Mouse (Mus musculus) MEL (cell line): ENCODE data around the gene Mnd1. TPM values are rescaled to one million over a fixed set of nuclear protein-coding genes. Genes with fewer than 3 reads are reported as not detected.

ENCODE experiments used
- DNase-seq: peaks from one replicate; pipeline ENCODE4 v3.0.0; 2011; ENCODE audit warnings: low read depth, low spot score
- H3K27ac ChIP-seq: 2 replicates; pipeline ENCODE4 v1.5.1; 2012; ENCODE audit warnings: low read depth, mild to moderate bottlenecking, control low read depth, low read length, moderate library complexity; ENCODE audit not compliant: control insufficient read depth
- H3K27me3 ChIP-seq, 2 experiments: fragments of 150-350 bp in 1 of 2; sonication (generic) in 1 of 2; 2 replicates each; pipeline ENCODE4 v1.6.1; 2012; ENCODE audit warnings: low read length in 2 of 2, mild to moderate bottlenecking in 2 of 2, improper control_type of control experiment in 1 of 2, moderate library complexity in 1 of 2; ENCODE audit not compliant: insufficient read depth in 2 of 2, control insufficient read depth in 1 of 2
- H3K36me3 ChIP-seq, 2 experiments: 2 replicates each; pipeline ENCODE4 v1.6.1; 2012 to 2014; ENCODE audit warnings: low read length in 2 of 2, improper control_type of control experiment in 1 of 2, inconsistent platforms in 1 of 2, mild to moderate bottlenecking in 1 of 2; ENCODE audit not compliant: insufficient read depth in 2 of 2, control insufficient read depth in 1 of 2
- H3K4me1 ChIP-seq, 2 experiments: fragments of 150-350 bp in 1 of 2; sonication (generic) in 1 of 2; 2 replicates each; pipeline ENCODE4 v1.6.1; 2012; ENCODE audit warnings: low read length in 2 of 2, improper control_type of control experiment in 1 of 2, mild to moderate bottlenecking in 1 of 2; ENCODE audit not compliant: insufficient read depth in 2 of 2, control insufficient read depth in 1 of 2
- H3K4me3 ChIP-seq, 2 experiments: fragments of 150-350 bp in 1 of 2; sonication (generic) in 1 of 2; 2 replicates each; pipeline ENCODE4 v1.5.1; 2012; ENCODE audit warnings: low read depth in 2 of 2, low read length in 2 of 2, mild to moderate bottlenecking in 2 of 2, moderate library complexity in 2 of 2, control low read depth in 1 of 2, improper control_type of control experiment in 1 of 2; ENCODE audit not compliant: control insufficient read depth in 1 of 2, insufficient read depth in 1 of 2
- H3K79me2 ChIP-seq: 2 replicates; pipeline ENCODE4 v1.6.1; 2012; ENCODE audit warnings: mild to moderate bottlenecking, low read length, moderate library complexity; ENCODE audit not compliant: control insufficient read depth, poor library complexity, insufficient read depth
- H3K9ac ChIP-seq: 2 replicates; pipeline ENCODE4 v1.6.1; 2012; ENCODE audit warnings: low read depth, mild to moderate bottlenecking, control low read depth, low read length, moderate library complexity; ENCODE audit not compliant: control insufficient read depth, poor library complexity, severe bottlenecking
- H3K9me3 ChIP-seq: fragments of 150-350 bp; sonication (generic); replicated peaks from 2 replicates; pipeline ENCODE4 v1.6.1; 2012; ENCODE audit warnings: mild to moderate bottlenecking, low read length, improper control_type of control experiment, moderate library complexity; ENCODE audit not compliant: insufficient read depth
- BHLHE40 ChIP-seq: IDR thresholded peaks from 2 replicates; pipeline ENCODE4 v1.6.1; 2012; ENCODE audit warnings: low read depth, mild to moderate bottlenecking, inconsistent platforms, low read length, improper control_type of control experiment, borderline replicate concordance
- CTCF ChIP-seq, 3 experiments: IDR thresholded peaks in 2 of 3; conservative IDR thresholded peaks in 1 of 3; 2 replicates each; pipeline ENCODE4 v1.5.1; 2011 to 2012; ENCODE audit warnings: low read length in 3 of 3, low read depth in 2 of 3, mild to moderate bottlenecking in 2 of 3, improper control_type of control experiment in 1 of 3, inconsistent platforms in 1 of 3, mixed read lengths in 1 of 3, moderate library complexity in 1 of 3; ENCODE audit not compliant: control insufficient read depth in 1 of 3, insufficient read depth in 1 of 3, poor library complexity in 1 of 3, severe bottlenecking in 1 of 3
- EP300 ChIP-seq, 2 experiments: IDR thresholded peaks; 2 replicates each; pipeline ENCODE4 v1.6.1; 2011; ENCODE audit warnings: improper control_type of control experiment in 2 of 2, low read length in 2 of 2, low read depth in 1 of 2, mild to moderate bottlenecking in 1 of 2
- HCFC1 ChIP-seq: IDR thresholded peaks from 2 replicates; pipeline ENCODE4 v1.6.1; 2012; ENCODE audit warnings: low read depth, mild to moderate bottlenecking, inconsistent platforms, low read length, improper control_type of control experiment, moderate library complexity
- MXI1 ChIP-seq: IDR thresholded peaks from 2 replicates; pipeline ENCODE4 v1.6.1; 2011; ENCODE audit warnings: mild to moderate bottlenecking, low read depth, low read length, improper control_type of control experiment
- MYB ChIP-seq: IDR thresholded peaks from 2 replicates; pipeline ENCODE4 v1.6.1; 2011; ENCODE audit warnings: mild to moderate bottlenecking, low read depth, low read length, improper control_type of control experiment
- POLR2A ChIP-seq, 2 experiments: IDR thresholded peaks; 2 replicates each; pipeline ENCODE4 v1.6.1; 2011 to 2012; ENCODE audit warnings: low read length in 2 of 2, mild to moderate bottlenecking in 2 of 2, control low read depth in 1 of 2, improper control_type of control experiment in 1 of 2, low read depth in 1 of 2, moderate library complexity in 1 of 2; ENCODE audit not compliant: control insufficient read depth in 1 of 2, insufficient read depth in 1 of 2, poor library complexity in 1 of 2
- POLR2AphosphoS2 ChIP-seq: IDR thresholded peaks from 2 replicates; pipeline ENCODE4 v1.6.1; 2011; ENCODE audit warnings: low read length, improper control_type of control experiment
- POLR2AphosphoS5 ChIP-seq: IDR thresholded peaks from 2 replicates; pipeline ENCODE4 v1.6.1; 2012; ENCODE audit warnings: low read depth, borderline replicate concordance, mild to moderate bottlenecking, inconsistent platforms, low read length, moderate library complexity, mixed read lengths
- RAD21 ChIP-seq: IDR thresholded peaks from 2 replicates; pipeline ENCODE4 v1.6.1; 2011; ENCODE audit warnings: mild to moderate bottlenecking, low read depth, low read length, improper control_type of control experiment
- RCOR1 ChIP-seq: IDR thresholded peaks from 2 replicates; pipeline ENCODE4 v1.6.1; 2012; ENCODE audit warnings: low read depth, mild to moderate bottlenecking, inconsistent platforms, low read length, improper control_type of control experiment
- TAL1 ChIP-seq: IDR thresholded peaks from 2 replicates; pipeline ENCODE4 v1.6.1; 2012; ENCODE audit warnings: mild to moderate bottlenecking, inconsistent platforms, low read length, moderate library complexity, mixed read lengths
- TCF12 ChIP-seq: IDR thresholded peaks from 2 replicates; pipeline ENCODE4 v1.6.1; 2014; ENCODE audit warnings: low read depth, mild to moderate bottlenecking, inconsistent platforms, low read length, improper control_type of control experiment, moderate library complexity
- USF1 ChIP-seq: IDR thresholded peaks from 2 replicates; pipeline ENCODE4 v1.6.1; 2014; ENCODE audit warnings: low read depth, mild to moderate bottlenecking, inconsistent platforms, low read length, improper control_type of control experiment, moderate library complexity
- ZNF384 ChIP-seq: IDR thresholded peaks from 2 replicates; pipeline ENCODE4 v1.6.1; 2012; ENCODE audit warnings: low read depth, mild to moderate bottlenecking, inconsistent platforms, low read length, improper control_type of control experiment
- polyA plus RNA-seq, 2 experiments: library from polyadenylated mRNA; stranded (reverse) in 1 of 2; unstranded in 1 of 2; fragments of >175 nt in 1 of 2; fragments of >200 nt in 1 of 2; gene quantifications; 2 replicates each; pipeline versions ENCODE4 v1.2.1 to v1.2.4; 2012; ENCODE audit warnings: low replicate concordance in 2 of 2, low read depth in 1 of 2; ENCODE audit not compliant: insufficient read length in 2 of 2, insufficient read depth in 1 of 2, missing spikeins in 1 of 2
- total RNA-seq: library from RNA; depleted of rRNA; stranded (reverse); fragments of 300-350 nt; gene quantifications from 2 replicates; pipeline ENCODE4 v1.2.3, GENCODE M21; 2012

The Mnd1 gene
- total and polyA plus RNA-seq, 3 experiments = 11.0 to 11.2 TPM; not detected in 1

GRCm38 (mm10) chr3:84166073-84166472, 10.5 kb upstream of the Mnd1 start:
- Histone ChIP-seq H3K36me3 (no peaks in the 10 kb centered on the region), H3K4me3 (no peak overlapping the region), H3K79me2 (no peaks in the 10 kb centered on the region), H3K4me1 (no peaks in the 10 kb centered on the region), H3K9me3 (no peaks in the 10 kb centered on the region), H3K9ac (no peak overlapping the region), H3K27ac (no peak overlapping the region), H3K27me3 (no peaks in the 10 kb centered on the region)
- TF ChIP-seq MXI1 (no peak), POLR2AphosphoS2 (no peak), USF1 (no peak), HCFC1 (no peak), MYB (no peak), CTCF (IDR thresholded peaks at IDR 0.05 in 2 of 3, conservative IDR thresholded peaks at IDR 0.05 in 1 of 3; ENCODE audit: control insufficient read depth in 1 of 3, insufficient read depth in 1 of 3, low read depth in 2 of 3, low read length in 3 of 3, poor library complexity in 1 of 3, severe bottlenecking in 1 of 3) (no peak), EP300 (IDR thresholded peaks at IDR 0.05; ENCODE audit: low read depth in 1 of 2, low read length in 2 of 2) (no peak), ZNF384 (no peak), POLR2AphosphoS5 (no peak)
- DNase-seq = no peak

- Histone ChIP-seq H3K27ac (no peak overlapping the region), H3K4me1 (no peaks in the 10 kb centered on the region), H3K9me3 (no peaks in the 10 kb centered on the region), H3K27me3 (no peaks in the 10 kb centered on the region), H3K36me3 (no peaks in the 10 kb centered on the region), H3K4me3 (no peak overlapping the region), H3K9ac (no peak overlapping the region), H3K79me2 (no peaks in the 10 kb centered on the region)
- DNase-seq = no peak
- TF ChIP-seq RAD21 (no peak), BHLHE40 (no peak), RCOR1 (no peak), POLR2A (IDR thresholded peaks at IDR 0.05; ENCODE audit: control insufficient read depth in 1 of 2, insufficient read depth in 1 of 2, low read depth in 1 of 2, low read length in 2 of 2, poor library complexity in 1 of 2) (no peak), TCF12 (no peak), TAL1 (no peak)
These were observed 9.8 kb upstream of the Mnd1 start for GRCm38 (mm10) chr3:84165391-84165790.
